ENCODE assay signal across 8 mouse cellular contexts in the genomic region with DNA sequence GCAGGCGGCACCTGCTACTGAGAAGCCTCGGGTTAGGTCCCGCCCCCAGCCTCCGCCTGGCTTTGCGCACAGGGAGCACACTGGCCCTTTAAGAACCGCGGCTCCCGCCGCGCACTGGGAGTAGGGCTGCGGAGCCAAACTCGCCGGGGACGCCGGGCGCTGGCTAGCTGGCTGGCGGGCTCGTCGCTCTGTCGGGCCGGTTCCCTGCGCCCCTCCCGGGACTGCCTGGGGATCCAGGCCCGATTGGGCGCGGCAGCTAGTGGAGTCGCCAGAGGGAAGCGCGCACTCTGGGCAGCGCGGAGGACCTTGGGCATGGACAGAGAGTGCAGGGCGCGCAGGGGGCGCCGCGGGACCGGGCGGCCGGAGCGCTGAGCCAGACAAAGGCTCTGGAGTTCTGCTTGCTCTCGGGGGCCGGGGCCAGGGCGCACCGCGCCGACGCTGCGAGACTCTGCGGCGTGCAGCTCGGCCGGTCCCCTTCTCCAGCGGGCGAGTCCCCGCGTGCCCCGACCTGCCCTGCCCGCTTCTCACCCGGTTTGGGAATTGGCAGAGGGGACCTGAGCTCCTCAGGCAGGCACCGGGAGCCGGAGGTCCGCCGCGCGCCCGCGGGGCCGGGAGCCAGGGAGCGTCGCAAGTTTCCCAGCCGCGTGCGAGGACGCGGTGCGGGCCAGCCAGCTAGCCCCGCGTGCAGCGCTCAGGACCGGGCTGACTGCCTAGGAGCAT. TPM values are rescaled to one million over a fixed set of nuclear protein-coding genes. Genes with fewer than 3 reads are reported as not detected.
DNase-seq lines count a peak whose midpoint lies in the region; ATAC-seq and TF ChIP-seq lines count a peak whose summit lies in the region.

A gene (plus strand): TSS at position 118 of the 720 bp plus-strand sequence.

- peak within 1 kb of the TSS; percentile 78 for H3K9ac ChIP-seq in forebrain, embryonic 15.5 days (replicated peaks)

- H3K27me3 ChIP-seq in forebrain, embryonic 15.5 days, result no peaks in the 10 kb centered on the region

- H3K27ac ChIP-seq in forebrain, embryonic 15.5 days (replicated peaks), result peak within 1 kb of the TSS; percentile 89

- peak; percentile 82 for DNase-seq in MN1 (ENCODE audit: low spot score)
- DNase-seq in cerebellum, adult 11 months, result peak; percentile 8
- DNase-seq in heart, postnatal 10 days, result peak; percentile 87 to 91
- peak; percentile 79 to 86 for DNase-seq in kidney, postnatal 4 days
- peak; percentile 84 for DNase-seq in lung, adult 2 months
- DNase-seq in ovary, postnatal 10 days (ENCODE audit: low spot score), result peak; percentile 62

- H3K36me3 ChIP-seq in forebrain, embryonic 15.5 days, result no peaks in the 10 kb centered on the region

- peak within 1 kb of the TSS; percentile 83 for H3K4me3 ChIP-seq in forebrain, embryonic 15.5 days
- peak within 1 kb of the TSS; percentile 60 for H3K4me3 ChIP-seq in lung, adult 2 months (replicated peaks; ENCODE audit: extremely low read depth, low read depth, low read length)

- intact Hi-C loops in heart, postnatal 10 days (cut with DNase I), result loop anchor here (1.0 to 5.0 kb wide), 2 partner anchors 40 to 75 kb away; no protein-coding TSS in a partner anchor

- under 1% methylated on average over 78 of the region's 80 CpGs for WGBS in forebrain, embryonic 15.5 days
- under 1% methylated on average over 80 of the region's 80 CpGs for WGBS in lung, adult 2 months

- TF ChIP-seq CTCF in lung, adult 2 months (IDR thresholded peaks at IDR 0.05; ENCODE audit: insufficient read depth, low read length), result no peak

- no peaks in the 10 kb centered on the region for H3K9me3 ChIP-seq in forebrain, embryonic 15.5 days

- peak; percentile 78 for ATAC-seq in forebrain, embryonic 15.5 days (replicated peaks)
- ATAC-seq in activated CD4-positive, CD25-positive, alpha-beta regulatory T cell, adult 4 months, result no peak

- TF ChIP-seq POLR2A in lung, adult 2 months (IDR thresholded peaks at IDR 0.05; ENCODE audit: borderline replicate concordance, extremely low read depth, low read depth, low read length), result peak; percentile 64; the same call in 1 of the 2 replicates

- peak within 1 kb of the TSS; percentile 81 for H3K4me2 ChIP-seq in forebrain, embryonic 15.5 days (replicated peaks)

- peaks cover 47% of the 10 kb centered on the region for H3K4me1 ChIP-seq in forebrain, embryonic 15.5 days
- H3K4me1 ChIP-seq in lung, adult 2 months (ENCODE audit: control insufficient read depth, insufficient read depth, low read length), result peaks cover 18% of the 10 kb centered on the region

RNA-seq across cellular contexts. Expression of the gene that starts here (rescaled TPM):
- polyA plus RNA-seq in forebrain, embryonic 15.5 days (2015; fragmentation: Nextera tagmentation; extraction: Ambion mirVana), result 13.8 and 15.0 TPM in 2 replicates
- 100 to 1,000 TPM; 113 to 155 TPM for total RNA-seq in heart, postnatal 10 days (2021)
- 120 and 133 TPM in 2 replicates for polyA plus RNA-seq in lung, adult 2 months (2012; rRNA removed)
- polyA plus RNA-seq in activated CD4-positive, CD25-positive, alpha-beta regulatory T cell, adult 4 months (2017; shearing (Covaris generic)), result 1 to 10 TPM in 1 of 2 experiments, under 1 TPM in 1; 0.95 to 1.6 TPM

Comparison
In these comparisons a context has a peak if more than half of its experiments do, and no peak if none do; other contexts are left out.
1. DNase-seq: peak in every context shown above with its lines; median percentile 89 in heart, postnatal 10 days; 84 in lung, adult 2 months; 82 in kidney, postnatal 4 days; 82 in MN1; 62 in ovary, postnatal 10 days; 8 in cerebellum, adult 11 months.